Mouse (Mus musculus) midbrain, embryonic 15.5 days (tissue): ENCODE measurements around the gene Mapkapk2. TPM values are rescaled to one million over a fixed set of nuclear protein-coding genes. Genes with fewer than 3 reads are reported as not detected.

Experiments used
- ATAC-seq: fragments of 200-750 bp; cut with Nextera tagmentation; replicated peaks from 2 replicates; pipeline ENCODE4 v1.8.0; 2017; ENCODE audit warnings: moderate TSS enrichment
- H3K27ac ChIP-seq: fragments of 300-500 bp; sonication (generic); 2 replicates; pipeline ENCODE4 v1.5.1; 2015; ENCODE audit warnings: mild to moderate bottlenecking, inconsistent platforms
- H3K27me3 ChIP-seq: fragments of 300-500 bp; sonication (generic); replicated peaks from 2 replicates; pipeline ENCODE4 v1.6.1; 2015; ENCODE audit warnings: inconsistent platforms
- H3K36me3 ChIP-seq: fragments of 300-500 bp; sonication (generic); replicated peaks from 2 replicates; pipeline ENCODE4 v1.6.1; 2015; ENCODE audit warnings: inconsistent platforms
- H3K4me1 ChIP-seq: fragments of 300-500 bp; sonication (generic); 2 replicates; pipeline ENCODE4 v1.6.1; 2015; ENCODE audit warnings: inconsistent platforms
- H3K4me2 ChIP-seq: fragments of 300-500 bp; sonication (generic); 2 replicates; pipeline ENCODE4 v1.6.1; 2015; ENCODE audit warnings: inconsistent platforms, mild to moderate bottlenecking, moderate library complexity
- H3K4me3 ChIP-seq: fragments of 300-500 bp; sonication (generic); 2 replicates; pipeline ENCODE4 v1.5.1; 2015; ENCODE audit warnings: mild to moderate bottlenecking, inconsistent platforms
- H3K9ac ChIP-seq: fragments of 300-500 bp; sonication (generic); 2 replicates; pipeline ENCODE4 v1.6.1; 2015; ENCODE audit warnings: mild to moderate bottlenecking, inconsistent platforms
- H3K9me3 ChIP-seq: fragments of 300-500 bp; sonication (generic); 2 replicates; pipeline ENCODE4 v1.6.1; 2016; ENCODE audit warnings: inconsistent platforms
- WGBS: fragments of 180-500 bp; shearing (Covaris S2); methylation state at CpG from one replicate; pipeline ENCODE4 v1.1.7; 2015; ENCODE audit warnings: mixed read lengths; 5-methylcytosine and 5-hydroxymethylcytosine counted together
- polyA plus RNA-seq: library from polyadenylated mRNA; unstranded; fragments of >200 nt; fragmentation: Nextera tagmentation; extraction: Ambion mirVana; gene quantifications from 2 replicates; pipeline ENCODE4 v1.2.1, GENCODE M21; 2015

Mapkapk2 gene
- polyA plus RNA-seq, 1 experiment from 2014 or later: 17.9 TPM

DNA sequence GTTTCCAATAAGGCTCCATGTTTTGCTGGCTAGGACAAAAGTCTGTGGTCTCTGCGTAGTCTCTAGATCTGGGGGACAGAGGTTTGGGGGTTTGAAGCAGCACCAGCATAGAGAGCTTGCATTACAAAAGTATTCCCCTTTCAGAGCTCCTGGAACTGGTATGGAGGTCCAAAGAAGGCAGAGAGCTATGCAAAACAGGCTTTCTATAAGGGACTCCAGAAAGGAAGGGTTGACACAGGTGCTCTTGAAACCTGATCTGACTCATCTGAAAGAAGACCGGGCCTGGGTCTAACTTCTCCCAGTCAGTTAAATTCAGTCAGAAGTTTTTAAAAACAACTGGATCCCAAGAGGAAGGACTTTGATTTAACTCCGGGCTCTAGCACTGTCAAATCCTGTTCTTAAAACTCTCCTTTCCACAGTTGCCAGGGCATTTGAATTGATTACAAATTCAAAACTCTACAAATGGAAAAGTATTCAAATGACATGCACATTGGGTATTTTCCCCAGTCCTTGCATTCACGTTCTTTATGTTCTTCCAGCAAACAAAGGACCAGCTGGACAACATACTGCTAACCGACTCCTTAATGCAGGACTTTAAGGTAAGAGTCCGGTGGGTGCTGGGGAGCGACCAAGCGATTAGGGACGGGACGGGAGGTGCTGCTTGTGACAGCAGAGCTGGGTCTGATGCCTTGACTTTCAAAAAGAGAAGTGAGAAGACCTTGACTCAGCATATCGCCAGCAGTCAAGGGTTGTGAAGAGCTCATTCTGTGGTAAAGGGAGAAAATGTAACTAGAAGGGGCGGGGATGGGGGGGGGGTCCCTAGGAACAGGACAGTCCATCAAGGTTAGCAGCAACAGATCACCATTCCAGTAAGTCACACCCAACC, 77.0 kb downstream of the Mapkapk2 start:
- H3K27me3 ChIP-seq: no peaks in the 10 kb centered on the region
- H3K27ac ChIP-seq: no peak overlapping the region
- no peaks in the 10 kb centered on the region for H3K36me3 ChIP-seq
- H3K4me3 ChIP-seq: no peak overlapping the region
- H3K4me1 ChIP-seq: no peaks in the 10 kb centered on the region
- WGBS: 48% methylated on average over 12 of the region's 12 CpGs
- H3K4me2 ChIP-seq: no peak overlapping the region
- no peak for ATAC-seq
- H3K9me3 ChIP-seq: no peaks in the 10 kb centered on the region
- H3K9ac ChIP-seq: no peak overlapping the region

DNA sequence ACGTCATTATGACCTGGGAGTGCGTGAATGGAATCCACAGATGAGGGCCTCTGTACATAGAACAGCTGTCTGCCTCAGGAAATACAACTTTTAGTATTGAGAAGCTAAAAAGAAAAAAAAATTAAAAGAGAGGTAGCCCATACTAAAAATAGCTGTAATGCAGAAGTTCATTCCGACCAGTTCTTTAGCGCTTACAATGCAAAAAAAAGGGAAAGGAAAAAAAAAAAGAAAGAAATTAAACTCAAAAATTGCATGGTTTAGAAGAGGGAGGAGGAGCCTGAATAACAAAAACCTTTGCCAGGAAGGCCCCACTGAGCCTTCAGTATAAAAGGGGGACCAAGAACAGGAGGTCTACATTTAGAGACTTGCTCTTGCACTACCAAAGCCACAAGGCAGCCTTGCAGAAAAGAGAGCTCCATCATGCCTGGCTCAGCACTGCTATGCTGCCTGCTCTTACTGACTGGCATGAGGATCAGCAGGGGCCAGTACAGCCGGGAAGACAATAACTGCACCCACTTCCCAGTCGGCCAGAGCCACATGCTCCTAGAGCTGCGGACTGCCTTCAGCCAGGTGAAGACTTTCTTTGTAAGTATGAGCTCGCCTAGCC, 78.0 kb downstream of the Mapkapk2 start, which contains the start of gene Il10:
Gene Il10 (plus strand): TSS at position 354 of the 607 bp plus-strand sequence.
- H3K27ac ChIP-seq: no peak within 1 kb of the TSS
- WGBS: 83% methylated on average over 8 of the region's 8 CpGs
- no peaks in the 10 kb centered on the region for H3K9me3 ChIP-seq
- no peaks in the 10 kb centered on the region for H3K36me3 ChIP-seq
- no peaks in the 10 kb centered on the region for H3K4me1 ChIP-seq
- no peak within 1 kb of the TSS for H3K4me3 ChIP-seq
- H3K4me2 ChIP-seq: no peak within 1 kb of the TSS
- no peak within 1 kb of the TSS for H3K9ac ChIP-seq
- H3K27me3 ChIP-seq: no peaks in the 10 kb centered on the region
- no peak for ATAC-seq

DNA sequence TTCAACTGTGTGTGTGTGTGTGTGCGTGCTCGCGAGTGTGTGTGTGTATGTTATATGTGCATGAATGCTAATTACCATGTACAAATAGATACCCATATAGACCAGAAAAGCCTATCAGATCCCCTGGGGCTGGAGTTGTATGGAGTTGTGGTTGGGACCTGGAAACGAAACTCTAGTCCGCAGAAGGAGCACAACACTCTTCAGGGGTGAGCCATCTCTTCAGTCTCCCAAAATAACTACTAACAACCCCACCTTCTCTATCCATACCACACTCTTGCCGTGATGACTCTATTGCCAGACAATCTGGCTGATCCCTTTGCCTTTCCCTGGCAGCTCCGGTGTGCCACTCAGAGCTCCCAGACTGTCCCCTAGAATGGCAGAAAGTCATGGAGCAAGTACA, 81.7 kb downstream of the Mapkapk2 start:
- no peak for ATAC-seq
- no peaks in the 10 kb centered on the region for H3K36me3 ChIP-seq
- H3K4me3 ChIP-seq: no peak overlapping the region
- no peaks in the 10 kb centered on the region for H3K9me3 ChIP-seq
- WGBS: 95% methylated on average over 7 of the region's 7 CpGs
- no peaks in the 10 kb centered on the region for H3K27me3 ChIP-seq
- no peak overlapping the region for H3K4me2 ChIP-seq
- no peak overlapping the region for H3K27ac ChIP-seq
- no peaks in the 10 kb centered on the region for H3K4me1 ChIP-seq
- no peak overlapping the region for H3K9ac ChIP-seq

DNA sequence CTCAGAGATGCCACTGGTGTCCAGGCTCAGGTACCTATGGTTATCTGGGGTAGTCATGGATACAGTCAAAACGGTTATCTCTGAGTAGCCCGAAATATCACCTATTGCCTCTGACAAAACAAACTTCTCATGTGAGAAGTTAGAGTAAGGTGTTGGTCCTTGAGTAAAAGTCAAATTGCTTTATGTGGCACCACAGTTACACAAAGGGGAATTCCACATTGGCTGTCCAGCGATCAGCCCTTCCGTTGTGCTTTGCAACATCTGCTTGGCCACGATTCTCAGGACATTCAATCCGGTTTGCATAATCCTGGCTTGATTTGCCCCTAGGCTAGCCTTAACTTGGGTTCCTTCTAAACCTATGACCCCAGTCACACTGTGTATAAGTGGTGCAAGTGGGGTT, 82.3 kb downstream of the Mapkapk2 start:
- 89% methylated on average over 6 of the region's 6 CpGs for WGBS
- no peaks in the 10 kb centered on the region for H3K27me3 ChIP-seq
- no peak for ATAC-seq
- no peak overlapping the region for H3K4me3 ChIP-seq
- H3K27ac ChIP-seq: no peak overlapping the region
- no peak overlapping the region for H3K9ac ChIP-seq
- no peaks in the 10 kb centered on the region for H3K9me3 ChIP-seq
- H3K36me3 ChIP-seq: no peaks in the 10 kb centered on the region
- no peaks in the 10 kb centered on the region for H3K4me1 ChIP-seq
- no peak overlapping the region for H3K4me2 ChIP-seq

DNA sequence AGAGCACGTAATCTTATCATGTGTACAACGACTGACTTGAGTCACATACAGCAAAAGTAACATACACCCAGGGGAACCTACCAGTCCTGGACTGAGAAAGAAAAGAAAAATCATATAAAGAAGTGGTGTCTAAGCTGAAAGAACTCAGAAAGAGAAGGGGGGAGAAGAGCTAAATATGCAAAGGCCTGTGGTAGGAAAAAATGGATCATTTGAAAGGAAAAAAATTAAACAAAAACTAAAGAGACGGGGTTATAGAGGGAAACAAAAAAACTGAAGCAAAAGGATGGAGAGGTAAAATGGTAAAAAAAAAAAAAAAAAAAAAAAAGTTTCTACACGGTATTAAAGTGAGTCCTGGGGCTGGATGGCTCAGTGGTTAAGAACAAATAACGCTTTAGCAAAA, 83.7 kb downstream of the Mapkapk2 start:
- no peak overlapping the region for H3K4me3 ChIP-seq
- no peak overlapping the region for H3K9ac ChIP-seq
- H3K9me3 ChIP-seq: no peaks in the 10 kb centered on the region
- H3K27ac ChIP-seq: no peak overlapping the region
- H3K36me3 ChIP-seq: no peaks in the 10 kb centered on the region
- no peaks in the 10 kb centered on the region for H3K27me3 ChIP-seq
- ATAC-seq: no peak
- no peaks in the 10 kb centered on the region for H3K4me1 ChIP-seq
- 91% methylated on average over 5 of the region's 5 CpGs for WGBS
- no peak overlapping the region for H3K4me2 ChIP-seq

DNA sequence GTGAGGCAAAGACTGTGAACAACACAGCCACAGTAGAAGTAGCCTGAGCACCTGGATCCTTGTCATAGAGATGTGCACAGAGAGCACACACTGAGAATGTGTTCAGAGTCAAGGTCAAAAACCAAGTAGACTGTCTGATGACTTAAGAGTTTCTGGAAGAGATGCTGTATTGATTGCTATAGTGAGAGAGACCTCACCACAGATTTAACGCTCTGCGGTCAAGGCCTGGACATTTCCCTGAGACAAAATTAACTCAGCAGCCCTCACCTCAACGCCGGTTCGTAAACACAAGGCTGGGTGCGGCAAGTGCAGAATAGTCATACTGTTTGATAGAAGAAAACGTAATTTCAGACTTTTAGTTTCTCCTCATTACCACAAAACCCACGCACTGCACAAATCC, 85.1 kb downstream of the Mapkapk2 start:
- no peak overlapping the region for H3K9ac ChIP-seq
- no peaks in the 10 kb centered on the region for H3K4me1 ChIP-seq
- no peaks in the 10 kb centered on the region for H3K27me3 ChIP-seq
- H3K36me3 ChIP-seq: no peaks in the 10 kb centered on the region
- H3K9me3 ChIP-seq: no peaks in the 10 kb centered on the region
- 79% methylated on average over 8 of the region's 8 CpGs for WGBS
- H3K4me2 ChIP-seq: no peak overlapping the region
- ATAC-seq: no peak
- H3K27ac ChIP-seq: no peak overlapping the region
- H3K4me3 ChIP-seq: no peak overlapping the region

DNA sequence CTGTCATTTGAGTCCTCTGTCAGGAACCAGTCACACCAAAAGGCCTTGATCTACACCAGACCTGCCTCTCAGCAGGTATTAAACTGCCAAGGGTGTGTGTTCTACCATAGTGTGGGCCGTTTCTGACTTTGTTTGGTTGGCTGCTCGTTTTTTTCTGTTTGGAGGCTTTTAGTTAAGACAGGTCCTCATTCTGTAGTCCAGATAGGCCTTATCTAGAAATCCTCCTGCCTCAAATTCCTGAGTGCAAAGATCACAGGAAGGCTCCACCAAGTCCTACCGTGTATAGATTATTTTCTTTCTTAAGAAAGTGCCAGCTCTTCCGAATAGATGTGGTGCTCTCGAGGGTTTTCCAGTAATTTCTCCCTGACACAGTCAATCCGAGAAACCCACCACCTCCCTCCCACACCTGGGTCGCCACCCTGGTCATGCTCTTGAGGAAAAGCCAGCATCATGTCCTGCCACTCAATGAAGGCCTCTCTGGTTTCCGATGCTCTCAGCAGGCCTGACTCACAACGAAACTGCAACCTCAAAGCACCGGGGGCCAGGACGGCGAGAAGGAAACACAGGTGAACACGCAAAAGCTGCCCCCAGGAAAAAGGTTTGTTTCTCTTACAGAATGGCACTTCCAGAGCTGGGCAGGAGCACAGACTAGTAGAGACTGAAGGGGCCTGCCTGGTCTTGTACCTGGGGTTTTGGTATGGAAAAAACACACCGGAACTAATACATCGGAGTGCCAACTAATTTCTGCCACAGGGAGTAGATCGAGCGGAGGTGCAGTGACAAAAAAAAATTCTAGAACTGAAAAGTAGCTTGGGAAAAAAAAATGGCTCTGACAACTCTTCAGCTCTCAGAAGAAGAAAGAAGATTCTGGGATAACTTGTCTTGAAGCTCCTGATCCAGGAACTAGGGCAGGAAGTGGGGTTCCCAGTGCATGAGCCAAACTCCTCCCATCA, 87.1 kb downstream of the Mapkapk2 start:
- Histone ChIP-seq H3K36me3 (no peaks in the 10 kb centered on the region), H3K27ac (no peak overlapping the region), H3K4me2 (no peak overlapping the region), H3K27me3 (no peaks in the 10 kb centered on the region), H3K9ac (no peak overlapping the region), H3K4me3 (no peak overlapping the region), H3K9me3 (no peaks in the 10 kb centered on the region), H3K4me1 (no peaks in the 10 kb centered on the region)
- WGBS: 87% methylated on average over 17 of the region's 17 CpGs
- ATAC-seq: no peak

DNA sequence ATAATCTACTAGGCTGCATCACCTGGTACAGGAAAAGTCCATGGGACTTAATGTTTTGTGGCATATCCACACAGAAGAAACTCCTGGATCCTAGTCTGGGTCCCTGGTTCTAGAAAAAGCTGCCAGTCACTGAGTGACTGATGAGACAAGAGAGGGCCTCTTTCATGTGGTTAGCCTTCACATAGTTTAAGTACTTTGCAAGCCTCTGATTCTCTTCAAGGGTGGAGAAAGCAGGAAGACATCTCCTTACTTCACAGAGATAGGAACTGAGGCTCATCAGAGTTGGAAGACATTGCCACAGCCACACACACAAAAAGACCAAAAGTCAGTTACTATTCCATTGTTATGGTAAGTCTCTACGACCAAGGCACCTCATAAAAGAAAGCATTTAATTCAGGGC, 91.6 kb downstream of the Mapkapk2 start:
- no peak for ATAC-seq
- Histone ChIP-seq H3K36me3 (no peaks in the 10 kb centered on the region), H3K4me2 (no peak overlapping the region), H3K4me1 (no peaks in the 10 kb centered on the region), H3K27me3 (no peaks in the 10 kb centered on the region), H3K9me3 (no peaks in the 10 kb centered on the region), H3K4me3 (no peak overlapping the region), H3K9ac (no peak overlapping the region), H3K27ac (no peak overlapping the region)
- WGBS: 69% methylated on average over 1 of the region's 1 CpGs

Other genes with a start within 250 kb of the Mapkapk2 start
- 0.63 and 0.72 TPM in 2 replicates for gene Fcmr, start 232.2 kb downstream of the Mapkapk2 start, polyA plus RNA-seq
- gene Il24, start 210.4 kb downstream of the Mapkapk2 start, polyA plus RNA-seq: not detected in 2 replicates
- gene Il20, start 186.4 kb downstream of the Mapkapk2 start, polyA plus RNA-seq: not detected in 2 replicates
- gene Il19, start 157.7 kb downstream of the Mapkapk2 start, polyA plus RNA-seq: not detected in 2 replicates
- gene Il10, start 78.0 kb downstream of the Mapkapk2 start, polyA plus RNA-seq: not detected in 2 replicates
- 15.5 and 17.8 TPM in 2 replicates for gene Dyrk3, start 40.5 kb upstream of the Mapkapk2 start, polyA plus RNA-seq
- gene Eif2d, start 55.4 kb upstream of the Mapkapk2 start, polyA plus RNA-seq: 50.7 and 53.6 TPM in 2 replicates
- 3.2 and 3.6 TPM in 2 replicates for gene Rassf5, start 147.4 kb upstream of the Mapkapk2 start, polyA plus RNA-seq
- gene Ikbke, start 181.8 kb upstream of the Mapkapk2 start, polyA plus RNA-seq: 0.83 and 0.92 TPM in 2 replicates